Mouse (Mus musculus) gastrocnemius, postnatal 36 days (tissue): Measurements from ENCODE around the gene Slc22a1. TPM values are rescaled to one million over a fixed set of nuclear protein-coding genes. Genes with fewer than 3 reads are reported as not detected.
A peak's percentile ranks its signal among the peaks of the same experiment; 100 is the strongest.
"Not testable (repeated sequence)": the region's sequence is repeated elsewhere in the genome, so short reads cannot be mapped to it uniquely, and the experiment has no call there.

Experiments
- DNase-seq, 2 experiments: peaks; one replicate each; pipeline ENCODE4 v3.0.0; 2022
- intact Hi-C: fragments of 180-260 bp; cut with DNase I; formaldehyde crosslinking; loops from one replicate; pipeline ENCODE4 v1.15.1; 2025
- total RNA-seq, 2 experiments: library from RNA; stranded (reverse); gene quantifications; 2 replicates each; pipeline ENCODE4 v1.2.3; 2021

Gene Slc22a1
- total RNA-seq, 2 experiments from 2014 or later: not detected

DNA sequence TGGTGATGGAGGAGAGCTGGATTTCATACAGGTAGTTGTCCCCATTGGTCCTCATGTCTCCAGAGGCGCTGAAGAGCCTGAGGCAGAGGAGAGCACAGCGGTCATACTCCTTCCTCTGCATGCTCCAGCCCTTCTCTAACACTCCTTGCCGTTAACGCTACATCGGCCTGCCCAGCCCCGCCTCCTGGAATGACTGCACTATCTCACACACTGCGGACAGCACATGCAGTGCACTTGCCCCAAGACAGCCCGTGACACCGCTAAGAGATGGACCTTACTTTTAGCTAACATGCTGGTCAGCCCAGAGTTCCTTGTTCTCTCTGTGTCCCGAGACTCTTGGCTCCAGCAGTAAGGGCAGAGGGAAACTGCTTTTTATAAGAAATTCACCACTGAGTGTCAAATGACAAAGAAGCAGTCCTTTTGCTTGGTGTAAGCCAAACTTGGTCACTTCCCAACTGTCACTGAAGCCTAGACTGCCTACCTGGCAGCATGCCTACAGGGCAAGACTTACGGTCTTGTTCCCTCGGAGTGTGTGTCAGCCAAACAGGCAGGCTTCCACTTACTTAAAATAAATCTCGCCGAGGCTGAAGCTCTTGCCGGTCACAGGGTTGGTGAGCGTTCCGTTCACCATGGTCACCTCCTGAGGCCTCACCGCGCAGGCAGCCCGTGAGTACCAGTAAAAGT lies 12.9 kb upstream of the Slc22a1 start:
- DNase-seq: peak; percentile 37 to 65
- intact Hi-C loops: no loop called here

DNA sequence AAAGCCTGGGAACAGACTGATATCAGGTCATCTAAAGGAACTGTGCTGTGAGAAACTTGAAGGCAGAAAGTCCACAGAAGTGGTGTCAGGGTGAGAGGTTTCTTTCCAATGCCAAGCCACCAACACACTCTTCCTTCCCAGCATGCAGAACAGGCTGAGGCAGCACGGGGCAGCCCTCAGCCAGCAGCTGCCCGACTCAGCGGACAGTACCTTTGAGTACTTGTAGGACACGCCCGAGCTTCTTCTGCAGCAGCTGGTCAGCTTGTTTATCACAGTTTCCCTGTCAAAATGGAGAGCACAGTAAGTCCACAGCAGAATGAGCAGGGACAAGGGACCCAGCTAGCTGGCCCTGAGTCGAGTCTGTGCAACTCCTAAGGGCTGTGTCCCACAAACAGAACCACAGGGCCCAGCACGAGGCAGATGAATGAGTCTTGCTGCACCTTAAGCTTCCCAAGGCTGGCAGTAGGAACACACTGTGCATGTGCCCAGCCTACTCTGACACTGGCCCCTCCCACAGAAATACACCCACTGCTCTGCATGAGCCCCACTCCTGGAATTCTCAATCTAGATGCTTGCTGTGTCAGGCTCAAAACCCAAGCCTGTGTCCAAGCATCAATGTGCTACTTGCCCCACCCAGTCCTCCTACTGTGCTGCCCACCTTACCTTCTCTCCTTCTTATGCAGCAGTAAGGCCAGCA lies 9.4 kb upstream of the Slc22a1 start:
- no peak for DNase-seq
- intact Hi-C loops: no loop called here

DNA sequence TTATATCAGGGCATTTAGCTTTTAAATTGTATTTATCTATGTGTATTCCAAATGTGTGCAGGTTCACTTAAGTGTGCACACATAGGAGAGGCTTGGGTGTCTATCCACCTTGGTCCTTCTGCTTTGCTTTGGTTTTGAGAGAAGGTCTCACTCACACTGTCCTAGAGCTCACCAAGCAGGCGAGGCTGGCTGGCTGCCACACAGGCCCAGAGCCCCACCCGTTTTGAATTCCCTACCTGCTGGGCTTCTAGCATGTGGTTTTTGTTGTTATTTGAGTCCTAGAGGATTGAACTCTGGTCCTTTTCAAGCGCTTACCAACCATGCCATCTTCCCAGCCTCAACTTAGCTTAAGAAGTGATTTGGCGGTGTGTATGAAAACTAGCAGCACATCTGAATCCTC lies 8.8 kb upstream of the Slc22a1 start:
- DNase-seq: no peak
- intact Hi-C loops: no loop called here

DNA sequence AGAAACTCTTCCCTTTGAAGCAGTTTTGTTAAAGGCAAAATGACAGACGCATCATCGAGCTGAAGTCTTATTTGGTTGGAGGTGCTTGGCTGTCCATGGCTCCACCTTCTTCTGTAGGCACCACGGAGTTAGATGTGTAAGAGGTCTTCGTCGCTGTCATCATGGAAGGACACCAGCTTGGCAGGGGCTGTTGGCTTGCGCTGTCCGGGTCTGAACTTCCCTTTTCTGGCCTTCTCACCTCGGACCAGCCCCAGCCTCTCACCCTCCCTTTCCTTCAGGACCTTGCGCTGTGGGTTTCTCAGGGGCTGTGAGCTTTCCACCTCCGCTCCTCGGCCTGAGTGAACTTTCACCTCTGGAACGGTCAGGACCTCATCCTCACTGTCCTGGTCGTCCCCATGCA lies 8.0 kb upstream of the Slc22a1 start:
- intact Hi-C loops: no loop called here
- no peak for DNase-seq

DNA sequence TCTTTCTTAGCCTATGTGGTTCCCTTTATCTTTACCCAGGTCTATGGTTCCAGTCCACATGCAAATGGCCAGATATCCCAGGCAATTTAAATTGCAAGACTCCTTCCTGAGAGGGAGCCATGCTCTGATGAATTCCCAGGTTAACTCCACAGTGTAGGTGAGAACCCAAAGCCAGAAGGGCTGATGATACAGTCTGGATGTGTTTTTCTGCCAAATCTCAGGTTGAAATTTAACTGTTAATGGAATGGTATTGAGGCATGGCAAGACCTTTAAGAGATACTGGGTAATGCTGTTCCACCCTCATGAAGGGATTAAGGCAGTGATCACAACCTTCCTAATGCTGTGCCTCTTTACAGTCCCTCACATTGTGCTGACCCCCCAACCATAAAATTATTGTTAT lies 2.6 kb upstream of the Slc22a1 start:
- no peak for DNase-seq
- intact Hi-C loops: no loop called here

DNA sequence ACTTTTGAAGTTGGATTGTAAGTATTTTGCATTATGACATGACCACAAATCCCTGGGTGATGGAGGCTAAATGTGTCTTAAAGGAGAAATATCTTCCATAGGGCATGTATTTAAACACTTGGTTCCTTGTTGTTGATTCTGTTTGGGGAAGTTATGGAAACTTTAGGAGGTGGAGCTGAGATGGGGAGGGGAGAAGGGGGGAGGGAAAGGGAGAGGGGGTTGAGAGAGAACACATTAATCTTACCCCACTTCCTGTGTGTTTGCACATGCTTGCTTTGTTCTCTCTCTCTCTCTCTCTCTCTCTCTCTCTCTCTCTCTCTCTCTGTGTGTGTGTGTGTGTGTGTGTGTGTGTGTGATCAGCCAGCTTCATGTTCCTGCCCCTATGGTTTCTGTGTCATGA lies 1.5 kb upstream of the Slc22a1 start:
- DNase-seq: no peak
- intact Hi-C loops: no loop called here

DNA sequence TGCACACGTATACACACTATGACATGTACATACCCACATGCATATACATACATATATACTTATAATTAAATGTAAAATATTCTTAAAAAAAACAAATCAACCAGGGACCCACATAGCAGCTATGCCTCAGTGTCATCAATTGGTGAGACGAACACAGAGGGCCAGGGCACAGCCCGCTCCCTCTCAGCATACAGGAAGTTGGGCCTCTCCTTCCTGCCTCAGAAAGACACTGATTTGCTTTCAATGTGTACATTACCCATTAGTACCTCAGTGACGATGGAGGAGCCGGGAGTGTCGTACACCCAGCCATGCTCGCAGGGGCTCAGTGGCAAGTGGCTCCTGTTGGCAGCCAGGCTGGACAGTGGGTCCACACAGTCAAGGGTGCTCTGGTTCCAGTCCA lies 649 bp downstream of the Slc22a1 start:
- DNase-seq, intact Hi-C loops: not testable (repeated sequence)

DNA sequence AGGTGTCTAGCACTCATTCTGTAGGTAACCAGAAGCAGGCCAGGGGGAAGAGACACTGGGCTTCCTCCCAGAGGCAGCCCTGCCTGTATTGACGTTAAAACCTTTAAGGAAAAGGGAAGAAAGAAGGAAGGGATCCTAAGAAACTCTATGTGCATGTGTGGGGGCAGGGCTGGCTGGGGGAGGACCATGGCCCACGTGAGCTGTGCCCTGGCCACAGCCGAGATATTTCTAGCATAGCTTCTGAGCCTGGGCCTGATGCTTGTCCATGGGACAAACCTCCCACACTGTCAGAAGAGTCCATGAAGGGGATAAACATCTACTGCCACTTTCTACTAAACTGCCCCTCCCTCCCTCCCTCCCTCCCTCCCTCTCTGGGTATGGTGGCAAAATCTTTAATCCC lies 1.8 kb downstream of the Slc22a1 start:
- intact Hi-C loops: no loop called here
- no peak for DNase-seq

DNA sequence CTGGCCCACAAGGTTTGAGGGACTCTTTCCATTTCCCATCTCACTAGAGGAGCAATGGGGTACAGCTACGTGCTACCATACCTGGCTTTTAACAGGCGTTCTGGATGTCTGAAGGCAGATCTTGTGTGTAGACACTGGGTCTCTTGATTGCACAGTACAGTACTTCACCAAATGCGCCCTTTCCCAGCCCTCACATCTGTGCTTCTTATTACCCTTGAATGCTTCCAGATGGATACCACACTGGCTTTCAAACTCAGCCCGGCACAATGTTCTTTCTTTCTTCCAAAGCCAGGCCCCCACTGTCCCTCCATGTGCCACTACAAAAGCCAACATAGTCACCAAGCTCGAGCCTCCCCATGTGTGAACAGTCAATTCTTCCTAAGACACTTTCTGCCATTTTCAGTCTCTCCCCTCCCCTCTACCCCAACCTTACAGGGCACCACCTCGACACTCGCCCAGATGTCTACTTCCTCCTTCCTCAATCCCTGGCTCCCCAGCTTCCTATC lies 3.3 kb downstream of the Slc22a1 start:
- intact Hi-C loops: no loop called here
- no peak for DNase-seq

DNA sequence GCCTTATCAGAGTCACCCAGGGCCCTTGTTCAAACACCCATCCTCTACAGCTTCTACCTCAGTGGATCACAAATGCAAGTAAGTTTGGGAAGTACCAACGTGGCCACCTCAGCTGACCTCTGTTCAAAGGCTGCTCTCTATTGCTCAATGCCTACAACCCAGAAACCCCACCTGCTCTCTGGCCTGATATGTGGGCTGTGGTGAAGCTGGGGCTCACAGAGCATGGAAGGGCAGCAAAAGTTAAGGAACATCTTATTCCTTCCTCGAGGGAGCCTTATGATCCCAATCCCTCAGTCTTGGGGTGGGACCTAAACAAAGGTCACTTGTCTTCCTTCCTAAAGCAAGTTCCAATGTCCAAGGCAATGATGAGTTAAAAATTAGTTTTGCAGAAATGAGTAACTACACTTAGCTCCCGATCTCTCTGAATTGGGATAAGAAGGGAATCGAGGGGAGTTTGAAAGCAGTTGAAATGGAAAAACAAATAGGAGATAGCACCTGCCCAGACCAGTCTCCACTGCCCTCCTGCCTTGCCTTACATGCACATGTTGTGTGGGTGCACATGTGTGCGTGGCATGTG lies 4.5 kb downstream of the Slc22a1 start:
- intact Hi-C loops: no loop called here
- no peak for DNase-seq

DNA sequence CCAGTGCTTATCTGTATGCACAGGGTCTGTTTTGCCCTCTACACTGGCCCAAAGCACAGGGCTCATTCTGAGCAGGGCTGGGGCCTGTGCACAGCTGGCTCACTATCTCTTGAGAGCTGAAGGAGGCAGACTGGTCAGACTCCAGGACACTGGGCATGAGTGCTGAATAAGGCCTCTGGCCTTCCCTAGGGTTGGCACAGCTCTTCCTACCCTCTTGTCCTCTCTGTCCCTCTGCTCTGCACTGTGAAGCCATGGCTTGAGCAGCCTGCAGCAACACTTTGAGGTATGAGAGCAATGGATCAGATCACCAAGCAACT lies 6.3 kb downstream of the Slc22a1 start:
- intact Hi-C loops: no loop called here
- DNase-seq: no peak

DNA sequence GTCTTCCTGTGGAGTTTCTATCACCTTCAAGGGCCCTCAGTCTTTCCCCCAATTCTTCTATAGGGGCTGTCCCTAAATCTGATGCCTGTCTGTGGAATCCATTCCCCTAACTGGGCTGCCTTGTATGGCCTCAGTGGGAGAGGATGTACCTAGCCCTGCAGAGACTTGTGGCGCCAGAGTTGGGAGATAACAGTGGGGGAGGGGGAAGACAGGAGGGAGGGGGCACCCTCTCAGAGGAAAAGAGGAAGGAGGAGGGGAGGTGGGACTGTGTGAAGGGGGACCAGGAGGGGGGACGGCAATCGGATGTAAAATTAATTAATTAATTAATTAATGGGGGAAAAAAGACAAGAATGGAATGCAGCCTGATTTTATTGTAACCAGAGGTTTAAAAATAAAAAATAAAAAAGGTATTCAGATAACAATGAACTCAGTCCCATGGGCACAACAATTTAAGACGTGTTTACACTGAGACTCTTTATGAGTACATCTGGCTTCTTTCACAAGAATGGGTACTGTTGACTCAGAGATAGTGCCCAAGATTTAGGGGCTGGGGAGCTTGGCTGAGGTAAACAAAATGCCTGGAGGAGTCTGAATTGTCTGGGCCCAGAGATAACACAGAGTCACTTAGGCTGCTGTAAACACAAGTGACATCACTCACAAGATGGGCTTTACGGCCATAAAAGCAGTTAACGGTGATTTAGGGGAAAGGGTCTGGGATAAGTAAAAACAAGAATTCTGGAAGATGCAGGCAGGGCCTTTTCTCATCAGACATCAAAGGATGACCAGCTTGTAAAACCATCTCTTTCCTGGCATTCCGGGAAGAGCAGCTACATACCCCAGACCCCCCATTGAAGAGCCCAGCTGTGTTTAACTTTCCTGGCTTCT lies 6.9 kb downstream of the Slc22a1 start:
- DNase-seq: no peak
- intact Hi-C loops: no loop called here

DNA sequence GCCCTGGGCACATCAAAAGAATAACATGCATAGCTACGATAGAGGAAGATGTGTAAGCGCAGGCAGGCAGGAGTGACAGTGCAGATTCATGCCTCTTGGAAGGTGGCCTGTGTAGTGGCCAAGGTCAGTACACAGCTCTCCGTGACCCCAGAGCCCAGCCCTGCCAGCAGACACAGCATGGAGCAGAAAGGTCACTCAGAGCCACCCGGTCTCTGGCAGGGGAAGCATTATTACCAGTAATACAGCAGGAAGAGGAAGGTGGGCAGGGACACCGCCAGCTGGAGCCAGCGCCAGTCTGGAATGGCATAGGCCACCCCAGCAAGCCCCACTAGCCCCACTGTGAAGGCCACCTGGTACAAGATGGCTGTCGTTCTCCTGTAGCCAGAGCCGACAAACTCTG lies 11.5 kb downstream of the Slc22a1 start:
- no peak for DNase-seq

DNA sequence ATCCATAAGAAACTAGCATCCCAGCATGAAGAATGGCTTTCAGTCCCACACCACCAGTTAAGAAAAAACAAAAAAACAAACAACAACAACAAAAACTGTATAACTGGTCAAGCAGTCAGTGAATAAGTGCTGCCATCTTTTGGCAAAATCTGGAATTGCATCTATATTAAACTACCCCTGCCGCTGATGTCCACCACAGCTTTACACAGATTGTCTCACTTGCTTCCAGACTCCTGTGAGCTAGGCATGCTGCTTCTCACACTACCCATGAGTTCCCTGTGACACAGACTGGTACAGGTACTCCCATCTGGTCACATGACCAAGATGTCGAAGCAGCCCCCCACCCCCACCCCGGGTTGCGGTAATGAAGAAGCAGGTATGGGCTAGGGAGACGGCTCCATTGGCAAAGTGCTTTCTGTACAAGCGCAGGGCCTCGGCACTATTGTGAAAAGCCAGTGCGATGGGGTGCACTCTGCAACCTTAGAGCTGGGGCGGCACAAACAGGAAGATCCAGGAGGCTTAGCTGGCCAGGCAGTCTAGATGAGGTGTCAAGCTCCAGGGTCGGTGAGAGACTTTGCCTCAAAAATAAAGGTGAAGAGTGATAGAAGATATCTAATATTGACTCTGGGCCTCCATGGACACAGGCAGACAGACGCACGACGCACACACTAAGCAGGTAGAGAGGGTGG lies 14.9 kb downstream of the Slc22a1 start:
- intact Hi-C loops: loop anchor here (2.0 kb wide), 3 partner anchors 124 to 242 kb away; no protein-coding TSS in a partner anchor
- no peak for DNase-seq

More for the DNA sequence above, 11.5 kb downstream of the Slc22a1 start:
- intact Hi-C loops: no loop called here

DNA sequence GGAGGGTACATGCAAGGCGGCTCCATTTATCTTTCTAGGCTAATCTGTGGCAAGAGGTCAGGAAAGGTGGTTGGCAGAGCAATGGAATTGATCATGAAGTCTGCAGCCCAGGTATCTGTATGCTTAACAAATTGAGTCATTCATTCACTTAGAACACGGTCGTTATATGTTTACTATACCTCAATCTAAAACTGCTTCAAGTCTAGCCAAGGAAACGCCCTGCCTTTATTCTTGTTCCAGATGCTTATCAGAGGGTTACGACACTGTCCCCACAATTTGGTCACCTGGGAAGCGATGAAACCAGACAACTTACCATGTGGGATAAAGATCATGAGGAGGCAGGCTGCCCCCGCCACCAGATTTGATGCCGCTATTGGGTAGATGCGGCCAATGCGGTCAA lies 16.4 kb downstream of the Slc22a1 start:
- no peak for DNase-seq
- intact Hi-C loops: no loop called here

DNA sequence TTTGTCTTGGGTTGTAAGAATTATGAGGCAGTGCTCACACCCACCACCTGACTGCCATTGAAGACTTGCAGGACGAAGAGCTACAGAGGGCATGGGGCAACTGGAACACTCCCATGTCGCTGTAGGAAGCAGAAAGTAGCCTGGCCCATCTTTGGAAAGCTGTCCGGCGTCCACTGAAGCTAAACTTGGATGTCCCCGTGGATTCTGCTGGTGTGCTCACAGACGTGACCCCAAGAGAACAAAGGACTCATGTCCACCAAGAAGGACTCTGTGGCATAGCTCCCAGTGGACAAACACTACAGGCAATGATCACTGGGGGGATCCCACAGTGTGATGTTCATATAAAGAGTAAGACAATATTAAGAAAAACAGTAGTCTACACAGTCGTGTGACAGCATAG lies 16.8 kb downstream of the Slc22a1 start:
- no peak for DNase-seq
- intact Hi-C loops: no loop called here

DNA sequence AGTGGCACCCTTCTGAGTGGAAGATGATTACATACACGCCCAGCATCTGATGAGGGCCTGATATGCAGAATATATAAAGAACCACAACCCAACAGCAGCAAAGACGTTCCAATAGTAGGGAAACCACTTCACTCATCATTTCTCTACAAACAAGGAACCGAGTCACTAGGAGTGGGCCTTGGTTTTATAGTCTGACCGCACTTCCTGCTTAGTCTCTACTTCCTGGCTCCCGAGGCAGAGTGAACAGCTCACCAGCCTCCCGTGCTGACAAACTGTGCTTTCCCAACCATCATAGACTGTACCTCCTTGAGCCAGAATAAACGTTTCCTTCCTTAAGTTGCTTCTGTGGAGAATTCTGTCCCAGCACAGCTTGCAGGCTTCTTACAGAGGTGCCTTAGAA lies 19.8 kb downstream of the Slc22a1 start:
- intact Hi-C loops: no loop called here
- DNase-seq: no peak

DNA sequence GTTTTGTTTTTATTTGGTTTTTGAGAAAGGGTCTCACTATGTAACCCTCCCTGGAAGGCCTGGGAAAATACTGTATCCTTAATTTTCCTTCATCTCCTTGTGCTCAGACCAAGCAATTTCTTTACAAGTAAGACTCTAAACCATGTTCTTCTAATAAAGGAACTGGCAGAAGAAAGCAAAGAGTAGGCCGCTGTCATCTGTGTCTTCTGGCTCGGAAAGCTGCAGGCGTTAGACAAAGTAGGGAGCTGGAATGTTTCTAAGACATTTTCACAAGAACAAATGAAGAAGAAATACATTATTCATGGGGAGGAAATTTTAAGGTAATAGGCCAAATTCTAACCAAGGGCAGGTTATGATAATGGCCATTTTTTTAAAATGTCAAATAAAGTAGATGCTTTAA lies 21.6 kb downstream of the Slc22a1 start:
- DNase-seq: no peak
- intact Hi-C loops: no loop called here

DNA sequence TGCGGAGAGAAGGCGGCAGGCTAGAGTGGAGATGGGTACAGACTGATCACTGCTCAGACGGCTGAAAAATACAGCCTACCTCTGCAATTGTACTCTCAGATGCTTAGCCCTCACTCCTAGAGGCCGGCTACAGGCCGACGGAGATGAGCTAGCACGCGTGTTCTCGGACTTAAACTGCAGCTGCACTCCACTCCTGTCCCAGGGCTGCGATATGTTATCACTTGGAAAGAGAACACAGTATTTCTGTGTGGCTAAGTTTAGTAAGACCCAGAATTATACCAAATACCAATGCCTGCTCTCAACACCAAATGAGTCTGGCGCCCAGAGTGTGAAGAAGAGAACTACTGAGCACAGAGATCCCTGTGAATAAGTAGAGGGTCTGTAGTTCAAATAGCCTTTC lies 23.0 kb downstream of the Slc22a1 start:
- intact Hi-C loops: no loop called here
- DNase-seq: no peak

DNA sequence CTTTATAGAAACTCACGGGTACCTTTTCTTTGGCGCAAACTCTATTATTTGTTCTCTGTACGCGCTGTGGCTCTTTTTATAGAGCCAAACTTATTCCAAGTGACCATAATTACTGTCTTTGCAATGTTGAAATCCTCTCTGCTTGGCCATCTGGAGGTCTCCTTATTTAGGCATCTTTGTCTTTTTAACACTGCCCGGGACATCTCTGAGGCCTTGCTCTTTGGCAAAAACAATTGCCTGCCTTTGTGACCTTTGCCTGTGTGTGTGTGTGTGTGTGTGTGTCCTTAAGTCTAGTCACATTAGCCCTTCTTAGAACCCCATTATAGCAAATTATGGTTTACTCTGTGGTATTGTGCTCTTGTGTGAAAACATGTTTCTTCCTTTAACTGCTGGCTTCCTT lies 30.2 kb downstream of the Slc22a1 start:
- DNase-seq: no peak
- intact Hi-C loops: no loop called here

DNA sequence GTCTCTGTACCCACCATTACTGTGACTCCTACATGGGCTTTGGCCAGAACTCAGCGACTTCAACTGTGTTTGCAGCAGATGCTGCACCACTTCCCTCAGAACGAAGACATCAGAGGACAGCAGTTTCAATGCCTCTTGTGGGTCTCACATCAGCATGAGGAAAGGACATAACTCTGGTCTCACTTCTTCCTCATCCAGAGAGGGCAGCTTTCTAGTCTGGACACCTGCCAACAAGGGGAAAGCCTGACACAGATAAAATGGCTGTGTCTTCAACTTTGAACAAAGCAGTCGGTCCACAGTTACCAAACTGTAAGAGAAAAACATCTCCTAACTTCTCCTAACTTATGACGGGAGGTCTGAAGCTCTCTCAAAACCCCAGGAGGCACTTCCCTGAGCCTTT lies 34.5 kb downstream of the Slc22a1 start:
- intact Hi-C loops: no loop called here
- no peak for DNase-seq
